Mouse (Mus musculus): ENCODE results near the gene Pithd1. TPM values are rescaled to one million over a fixed set of nuclear protein-coding genes. Genes with fewer than 3 reads are reported as not detected.

Pithd1 gene
- 10 to 100 TPM in 15 of 26 experiments, 1 to 10 TPM in 11; 1.5 to 33.8 (median 12.7) TPM for total RNA-seq (2018; cell fraction: chromatin; rRNA removed)
- 10 to 100 TPM in 21 of 26 experiments, 1 to 10 TPM in 5; 8.3 to 22.3 (median 13.6) TPM for total RNA-seq (2018; cell fraction: cytosol; rRNA removed)
- 10 to 100 TPM in 3 of 26 experiments, 1 to 10 TPM in 23; 1.3 to 18.9 (median 7.0) TPM for total RNA-seq (2018; cell fraction: nucleus; rRNA removed)
- 21.2 to 24.6 TPM (median 22.0 TPM) in 3 replicates for polyA plus RNA-seq (2018)

DNA sequence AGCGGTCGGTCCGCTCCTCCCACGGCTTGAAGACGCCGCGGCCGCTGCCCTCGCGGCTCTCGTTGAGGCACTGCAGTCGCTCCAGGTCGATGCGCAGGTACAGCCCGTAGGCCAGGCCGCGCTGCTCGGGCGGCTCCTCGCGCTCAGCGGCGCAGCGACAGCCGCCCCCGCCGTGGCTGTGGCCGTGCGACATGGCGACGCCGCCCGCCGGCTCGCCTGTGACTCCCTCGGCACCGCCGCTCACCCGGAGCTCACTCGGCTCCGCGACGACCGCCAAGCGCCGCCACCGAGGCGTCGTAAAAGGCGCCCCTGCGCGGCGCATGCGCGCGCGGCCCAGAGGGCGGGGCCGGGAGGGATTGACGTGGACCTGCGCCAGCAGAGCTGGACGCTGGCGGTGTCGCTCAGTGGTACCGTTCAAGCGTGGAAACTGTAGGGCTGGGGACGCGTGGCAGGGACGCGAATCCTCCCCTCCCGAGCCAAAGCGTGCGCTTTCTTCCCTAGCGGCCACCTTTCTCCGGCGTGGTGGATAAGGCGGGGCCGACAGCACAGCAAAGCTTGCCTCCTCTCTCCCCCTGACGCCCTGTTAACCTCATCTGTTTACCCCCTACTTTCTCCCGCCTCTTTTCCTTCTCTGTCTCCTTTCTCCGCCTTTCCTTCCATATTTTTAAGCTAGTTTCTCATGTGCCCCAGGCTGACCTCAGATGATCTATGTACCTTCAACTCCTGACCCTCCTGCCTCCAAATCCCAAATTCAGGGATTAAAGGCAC is at the start of gene Pithd1:
Gene Pithd1, minus strand, starts transcription at position 322 of the 768 bp plus-strand sequence.
- peaks cover 13% of the 10 kb centered on the region; the same call in 1 of the 2 replicates for H3K79me2 ChIP-seq (ENCODE audit: inconsistent target)
- H3K27ac ChIP-seq: peak within 1 kb of the TSS; percentile 60
- H3K36me3 ChIP-seq (ENCODE audit: inconsistent target): no peaks in the 10 kb centered on the region
- WGBS (ENCODE audit: missing documents): under 1% methylated on average over 74 of the region's 81 CpGs
- H3K4me3 ChIP-seq (ENCODE audit: inconsistent target): peak within 1 kb of the TSS; percentile 67

DNA sequence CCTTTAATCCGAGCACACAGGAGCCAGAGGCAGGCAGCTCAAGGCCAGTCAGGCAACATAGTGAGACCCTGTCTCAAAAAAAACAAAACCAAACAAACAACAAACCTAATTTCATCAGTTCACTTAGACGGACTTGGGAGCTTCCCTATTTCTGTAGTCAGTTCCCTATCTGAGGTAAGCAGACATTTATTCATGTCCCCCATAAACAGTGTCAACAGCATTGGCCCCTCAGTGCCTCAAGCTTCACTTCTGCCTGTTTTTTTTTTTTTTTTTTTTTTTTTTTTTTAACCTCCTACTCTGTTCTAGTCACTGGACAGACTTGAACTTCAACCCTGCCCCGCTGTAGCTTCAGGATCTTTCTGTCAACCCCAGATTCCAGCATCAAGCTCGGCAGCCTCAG is 48.0 kb upstream of the Pithd1 start:
- Histone ChIP-seq H3K4me3 (ENCODE audit: inconsistent target) (no peak overlapping the region), H3K27ac (peak overlapping the region; percentile 34), H3K36me3 (ENCODE audit: inconsistent target) (no peaks in the 10 kb centered on the region), H3K79me2 (ENCODE audit: inconsistent target) (no peaks in the 10 kb centered on the region)
- 33% methylated on average over 4 of the region's 4 CpGs for WGBS (ENCODE audit: missing documents)

DNA sequence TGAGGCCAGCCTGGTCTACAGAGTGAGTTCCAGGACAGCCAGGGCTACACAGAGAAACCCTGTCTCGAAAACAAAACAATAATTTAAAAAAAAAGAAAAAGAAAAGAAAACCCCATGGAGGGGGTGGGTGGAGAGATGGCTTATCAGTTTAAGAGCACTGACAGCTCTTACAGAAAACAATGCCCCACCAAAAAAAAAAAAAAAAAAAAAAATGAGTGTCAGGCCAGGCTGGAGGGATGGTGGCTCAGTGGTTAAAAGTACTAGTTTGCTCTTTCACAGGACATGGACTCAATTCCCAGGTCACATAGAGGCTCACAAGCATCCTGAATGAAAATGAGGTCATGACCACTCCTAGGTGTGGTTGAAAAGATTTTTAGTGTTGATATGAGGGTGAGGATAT is 46.2 kb upstream of the Pithd1 start:
- Histone ChIP-seq H3K27ac (no peak overlapping the region), H3K36me3 (ENCODE audit: inconsistent target) (no peaks in the 10 kb centered on the region), H3K4me3 (ENCODE audit: inconsistent target) (no peak overlapping the region), H3K79me2 (ENCODE audit: inconsistent target) (no peaks in the 10 kb centered on the region)
- no CpG with 5 or more reads among the region's 1 CpGs for WGBS (ENCODE audit: missing documents)

DNA sequence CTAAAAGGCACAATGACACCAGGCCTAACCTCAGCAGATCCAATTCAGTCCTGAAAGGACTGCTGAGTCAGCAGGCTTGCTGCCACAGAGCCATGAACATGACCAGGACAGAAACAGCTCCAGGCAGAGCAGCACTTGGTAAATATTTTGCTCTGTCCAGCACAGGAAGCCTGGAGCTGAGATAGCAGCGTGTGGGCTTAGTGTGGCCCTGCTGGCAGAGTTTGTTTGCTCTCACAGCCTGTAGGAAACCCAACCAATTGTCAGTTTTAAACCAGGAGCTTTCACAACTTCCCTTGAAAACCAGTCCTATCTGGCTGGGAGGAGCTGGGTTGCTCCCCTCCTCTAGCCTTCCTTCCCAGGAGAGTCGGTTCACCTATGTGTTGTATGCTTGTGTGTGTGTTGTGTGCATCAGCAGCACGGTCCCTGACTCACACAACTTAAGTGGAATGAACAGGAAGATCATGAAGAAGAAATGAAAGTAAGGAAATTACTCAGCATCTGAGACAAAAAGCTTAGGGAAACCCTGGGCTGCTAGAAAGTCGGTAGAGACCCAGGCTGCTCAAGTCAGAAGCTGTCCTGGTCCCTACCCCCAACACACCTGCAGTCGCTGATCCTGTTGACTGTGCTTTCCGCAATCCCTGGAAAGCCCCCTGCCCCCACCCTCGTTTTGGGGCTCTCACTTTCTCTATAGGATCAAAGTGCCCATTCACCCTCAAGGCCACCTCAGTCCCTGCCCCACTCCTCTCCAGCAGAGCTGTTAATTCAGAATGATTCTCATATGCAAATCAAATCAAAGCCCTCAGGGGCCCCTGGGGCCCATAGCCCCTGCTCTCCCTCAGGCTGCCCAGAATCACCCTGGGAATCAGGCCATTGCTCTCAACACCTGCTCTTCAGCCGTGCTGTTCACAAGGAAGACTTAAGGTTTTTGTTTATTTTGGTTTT is 44.2 kb upstream of the Pithd1 start:
- 6% methylated on average over 8 of the region's 8 CpGs for WGBS (ENCODE audit: missing documents)
- no peak overlapping the region; the same call in 1 of the 2 replicates for H3K4me3 ChIP-seq (ENCODE audit: inconsistent target)
- peak overlapping the region; percentile 87 for H3K27ac ChIP-seq
- H3K36me3 ChIP-seq (ENCODE audit: inconsistent target): no peaks in the 10 kb centered on the region
- no peaks in the 10 kb centered on the region for H3K79me2 ChIP-seq (ENCODE audit: inconsistent target)

DNA sequence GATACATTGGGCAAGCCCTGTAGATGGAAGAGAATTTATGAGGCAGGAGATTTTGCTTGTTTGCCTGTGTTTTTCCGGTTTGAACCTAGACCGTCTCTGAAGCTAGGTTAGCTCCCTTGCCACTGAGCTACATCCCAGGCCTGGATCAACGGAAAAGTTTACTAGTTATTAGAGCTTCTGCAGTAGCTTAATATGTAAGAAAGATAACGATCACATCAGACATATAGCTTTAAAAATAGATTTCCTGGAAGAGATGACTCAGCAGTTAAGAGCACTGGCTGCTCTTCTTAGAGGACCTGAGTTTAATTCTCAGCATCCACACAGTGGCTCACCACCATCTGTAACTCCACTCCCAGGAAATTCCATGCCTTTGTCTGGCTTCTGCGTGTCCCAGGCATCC is 41.6 kb upstream of the Pithd1 start:
- Histone ChIP-seq H3K27ac (peak overlapping the region; percentile 87), H3K36me3 (ENCODE audit: inconsistent target) (no peaks in the 10 kb centered on the region), H3K79me2 (ENCODE audit: inconsistent target) (no peaks in the 10 kb centered on the region), H3K4me3 (ENCODE audit: inconsistent target) (no peak overlapping the region)
- 11% methylated on average over 5 of the region's 5 CpGs for WGBS (ENCODE audit: missing documents)

DNA sequence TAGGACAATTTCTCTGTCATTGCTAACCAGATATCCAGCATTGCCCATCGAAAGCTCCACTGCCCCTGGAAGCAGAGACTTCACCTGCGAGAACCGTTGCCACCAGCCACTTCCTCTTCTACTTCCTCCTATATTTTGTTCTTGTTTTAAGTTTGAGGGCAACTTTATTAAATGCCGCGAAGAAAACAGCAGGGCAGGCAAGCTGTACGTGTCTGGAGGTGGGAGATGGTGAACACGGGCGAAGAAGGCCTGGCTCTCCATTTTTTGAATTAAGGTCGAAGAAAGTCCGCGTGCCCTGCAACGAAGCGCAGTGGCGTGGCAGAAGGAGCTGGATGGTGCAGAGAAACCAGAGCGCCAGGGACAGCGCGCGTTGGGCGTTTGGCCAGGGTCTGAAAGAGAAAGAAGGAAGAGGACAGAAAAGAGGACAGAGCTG is 41.1 kb upstream of the Pithd1 start:
- 6% methylated on average over 19 of the region's 19 CpGs for WGBS (ENCODE audit: missing documents)
- H3K4me3 ChIP-seq (ENCODE audit: inconsistent target): no peak overlapping the region

DNA sequence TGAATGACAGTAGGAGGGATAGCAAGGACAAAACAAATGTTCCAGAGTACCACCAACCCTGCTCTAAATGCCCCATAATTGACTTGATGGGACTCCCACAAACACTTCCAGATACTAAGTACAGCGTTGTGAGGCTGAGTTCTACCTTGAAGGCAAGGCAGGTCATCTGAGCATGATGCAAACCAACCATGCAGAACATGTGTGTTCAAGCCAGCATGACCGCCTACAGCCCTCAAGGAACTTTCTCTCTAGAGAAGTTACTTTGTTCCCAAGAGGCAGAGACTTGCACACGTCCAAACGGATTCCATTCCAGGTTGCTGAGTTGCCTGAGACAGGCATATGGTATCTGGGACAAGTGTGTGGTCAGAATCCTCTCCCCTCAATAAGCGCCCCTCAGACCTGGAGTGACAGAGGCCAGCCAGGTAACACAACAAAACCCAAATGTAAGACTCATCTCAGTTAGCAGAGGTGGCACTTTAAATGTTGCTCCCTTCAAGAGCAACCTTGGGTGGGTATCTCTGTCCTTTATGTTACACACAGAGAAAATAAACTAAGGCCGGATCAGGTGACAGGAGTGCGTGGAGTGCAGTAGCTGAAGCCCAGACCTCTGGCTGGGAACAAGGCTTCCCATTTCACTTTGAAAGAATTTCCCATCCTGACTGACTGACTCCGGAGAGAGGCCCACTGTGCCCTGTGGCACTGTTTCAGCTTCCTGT is 40.5 kb upstream of the Pithd1 start:
- no peaks in the 10 kb centered on the region for H3K79me2 ChIP-seq (ENCODE audit: inconsistent target)
- H3K27ac ChIP-seq: peak overlapping the region; percentile 87
- 63% methylated on average over 8 of the region's 8 CpGs for WGBS (ENCODE audit: missing documents)
- H3K36me3 ChIP-seq (ENCODE audit: inconsistent target): no peaks in the 10 kb centered on the region
- no peak overlapping the region for H3K4me3 ChIP-seq (ENCODE audit: inconsistent target)

More for the DNA sequence above, 41.1 kb upstream of the Pithd1 start:
- peak overlapping the region; percentile 87 for H3K27ac ChIP-seq
- H3K79me2 ChIP-seq (ENCODE audit: inconsistent target): no peaks in the 10 kb centered on the region
- no peaks in the 10 kb centered on the region for H3K36me3 ChIP-seq (ENCODE audit: inconsistent target)

DNA sequence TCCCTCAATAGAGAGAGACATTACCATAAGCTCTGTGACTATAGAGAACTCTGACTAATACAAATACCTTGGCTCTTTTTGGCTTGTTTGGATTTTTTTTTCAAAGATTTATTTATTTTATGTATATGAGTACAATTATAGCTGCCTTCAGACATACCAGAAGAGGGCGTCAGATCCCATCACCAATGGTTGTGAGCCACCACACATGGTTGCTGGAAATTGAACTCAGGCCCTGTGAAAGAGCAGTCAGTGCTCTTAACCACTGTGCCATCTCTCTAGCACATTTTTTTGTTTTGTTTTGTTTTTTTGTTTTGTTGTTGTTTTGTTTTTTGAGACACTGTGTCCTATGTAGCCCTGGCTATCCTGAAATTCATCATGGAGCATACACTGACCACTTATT is 38.3 kb upstream of the Pithd1 start:
- 100% methylated on average over 1 of the region's 1 CpGs for WGBS (ENCODE audit: missing documents)

DNA sequence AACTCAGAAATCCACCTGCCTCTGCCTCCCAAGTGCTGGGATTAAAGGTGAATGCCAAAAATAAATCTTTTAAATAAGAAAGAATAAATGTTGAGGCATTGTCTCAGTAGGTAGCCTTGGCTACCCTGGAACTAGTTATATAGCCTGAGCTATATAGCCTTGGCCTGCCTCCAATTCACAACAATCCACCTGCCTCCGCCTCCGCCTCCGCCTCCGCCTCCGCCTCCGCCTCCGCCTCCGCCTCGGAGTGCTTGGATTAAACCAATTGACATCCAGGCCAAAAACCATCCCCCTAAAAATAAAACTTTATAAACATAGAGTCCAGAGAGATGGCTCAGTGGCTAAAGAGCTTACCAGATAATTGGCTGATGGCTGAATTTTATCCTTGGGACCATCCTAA is 35.9 kb upstream of the Pithd1 start:
- H3K4me3 ChIP-seq (ENCODE audit: inconsistent target): no peak overlapping the region
- H3K27ac ChIP-seq: no peak overlapping the region
- no peaks in the 10 kb centered on the region for H3K36me3 ChIP-seq (ENCODE audit: inconsistent target)
- peaks cover 32% of the 10 kb centered on the region for H3K79me2 ChIP-seq (ENCODE audit: inconsistent target)
- WGBS (ENCODE audit: missing documents): 95% methylated on average over 9 of the region's 9 CpGs

More for the DNA sequence above, 38.3 kb upstream of the Pithd1 start:
- H3K27ac ChIP-seq: no peak overlapping the region
- no peaks in the 10 kb centered on the region for H3K36me3 ChIP-seq (ENCODE audit: inconsistent target)
- H3K4me3 ChIP-seq (ENCODE audit: inconsistent target): no peak overlapping the region
- peaks cover 8% of the 10 kb centered on the region for H3K79me2 ChIP-seq (ENCODE audit: inconsistent target)

DNA sequence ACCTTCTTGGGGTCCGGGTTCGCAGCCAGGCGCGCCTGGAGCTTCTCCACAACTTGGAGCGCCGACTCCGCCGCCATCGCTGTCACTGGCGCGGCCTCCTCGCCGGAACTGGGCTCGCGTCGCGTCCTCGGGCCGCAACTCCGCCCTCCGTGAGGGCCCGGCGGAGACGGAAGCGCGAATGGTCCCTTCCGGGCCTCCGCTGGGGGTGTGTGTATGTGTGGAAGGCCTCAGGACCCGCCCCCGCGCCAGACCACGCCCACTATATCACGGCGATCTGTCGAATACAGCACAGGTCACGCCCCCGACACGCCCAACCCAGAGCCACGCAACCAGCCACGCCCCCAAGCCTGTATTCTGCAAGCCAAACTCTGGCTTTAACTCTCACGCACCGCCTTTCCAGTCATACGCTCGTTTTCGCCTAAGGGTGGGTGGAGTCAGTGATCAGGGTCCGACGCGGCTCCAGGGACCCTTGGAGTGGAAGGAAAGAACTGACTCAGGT is 34.5 kb upstream of the Pithd1 start, which contains the start of gene Eloa:
Gene Eloa, minus strand, starts transcription at position 215 of the 499 bp plus-strand sequence.
- H3K4me3 ChIP-seq (ENCODE audit: inconsistent target): peak within 1 kb of the TSS; percentile 89
- H3K36me3 ChIP-seq (ENCODE audit: inconsistent target): no peaks in the 10 kb centered on the region
- H3K79me2 ChIP-seq (ENCODE audit: inconsistent target): peaks cover 46% of the 10 kb centered on the region
- peak within 1 kb of the TSS; percentile 83 for H3K27ac ChIP-seq
- WGBS (ENCODE audit: missing documents): 2% methylated on average over 40 of the region's 48 CpGs

DNA sequence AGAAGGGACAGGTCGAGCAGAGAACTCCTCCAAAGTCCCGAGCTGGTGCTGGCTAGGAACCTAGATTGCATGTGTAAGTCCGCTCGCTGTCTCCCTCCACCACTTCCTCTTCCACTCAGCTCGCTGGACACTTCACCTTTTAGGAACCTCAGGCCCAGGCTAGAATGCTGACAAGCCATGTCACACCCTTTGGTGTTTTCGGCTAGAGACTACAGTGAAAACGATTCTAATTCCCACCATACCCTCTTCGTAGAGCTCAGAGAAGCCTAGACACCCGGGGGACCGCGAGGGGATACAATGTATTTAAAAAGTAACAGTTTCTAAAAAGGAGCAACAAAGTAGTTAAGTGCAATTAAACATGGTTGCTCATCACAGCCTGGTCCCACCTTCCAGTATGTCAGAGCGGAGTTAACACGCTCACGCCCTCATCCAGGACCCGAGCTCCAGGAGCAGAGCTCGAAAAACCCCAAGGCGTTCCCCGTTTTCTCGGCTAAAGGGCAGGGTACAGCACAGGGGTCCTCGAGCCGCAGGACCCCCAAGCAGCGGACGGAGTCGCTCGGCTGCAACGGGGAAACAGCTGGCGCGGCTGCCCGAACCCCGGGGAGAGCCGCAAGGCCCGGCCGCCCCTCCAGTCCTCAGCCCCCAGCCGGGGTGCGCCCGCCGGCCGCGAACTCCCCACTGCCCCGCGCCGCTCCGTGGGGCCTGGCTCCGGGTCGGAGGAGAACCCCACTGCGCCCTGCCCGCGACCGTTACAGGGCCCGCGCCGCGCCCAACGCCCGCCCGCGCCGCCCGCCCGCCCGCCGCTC is 33.9 kb upstream of the Pithd1 start:
- peak overlapping the region; percentile 89 for H3K4me3 ChIP-seq (ENCODE audit: inconsistent target)
- H3K27ac ChIP-seq: peak overlapping the region; percentile 83
- peaks cover 52% of the 10 kb centered on the region for H3K79me2 ChIP-seq (ENCODE audit: inconsistent target)
- WGBS (ENCODE audit: missing documents): under 1% methylated on average over 55 of the region's 62 CpGs
- no peaks in the 10 kb centered on the region for H3K36me3 ChIP-seq (ENCODE audit: inconsistent target)

DNA sequence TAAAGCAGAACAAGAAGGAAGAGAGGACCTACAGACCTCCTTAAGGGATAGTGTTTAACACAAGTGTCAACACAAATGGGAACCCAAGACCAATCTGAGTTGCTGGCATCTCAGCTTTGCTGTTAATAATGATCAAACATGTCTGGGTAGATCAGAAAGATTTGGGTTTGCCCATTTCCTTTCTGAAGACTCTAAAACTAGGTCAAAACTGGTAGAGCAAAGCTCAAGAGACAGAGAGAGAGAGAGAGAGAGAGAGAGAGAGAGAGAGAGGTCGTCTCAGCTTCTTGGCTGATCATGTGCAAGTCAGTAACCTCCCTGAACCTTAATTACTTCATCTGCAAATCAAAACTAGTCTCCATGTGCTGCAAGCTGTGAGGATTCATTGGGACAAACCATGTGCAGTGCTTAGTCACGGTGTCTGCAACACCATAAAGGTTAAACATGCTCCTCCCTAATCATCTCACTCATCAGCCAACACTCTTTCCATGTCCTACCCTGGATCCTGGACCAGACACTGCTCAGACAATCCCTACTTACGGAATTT is 29.1 kb upstream of the Pithd1 start:
- H3K36me3 ChIP-seq (ENCODE audit: inconsistent target): peaks cover 32% of the 10 kb centered on the region
- H3K27ac ChIP-seq: no peak overlapping the region
- 89% methylated on average over 3 of the region's 3 CpGs for WGBS (ENCODE audit: missing documents)
- H3K79me2 ChIP-seq (ENCODE audit: inconsistent target): peaks cover 100% of the 10 kb centered on the region
- no peak overlapping the region for H3K4me3 ChIP-seq (ENCODE audit: inconsistent target)

DNA sequence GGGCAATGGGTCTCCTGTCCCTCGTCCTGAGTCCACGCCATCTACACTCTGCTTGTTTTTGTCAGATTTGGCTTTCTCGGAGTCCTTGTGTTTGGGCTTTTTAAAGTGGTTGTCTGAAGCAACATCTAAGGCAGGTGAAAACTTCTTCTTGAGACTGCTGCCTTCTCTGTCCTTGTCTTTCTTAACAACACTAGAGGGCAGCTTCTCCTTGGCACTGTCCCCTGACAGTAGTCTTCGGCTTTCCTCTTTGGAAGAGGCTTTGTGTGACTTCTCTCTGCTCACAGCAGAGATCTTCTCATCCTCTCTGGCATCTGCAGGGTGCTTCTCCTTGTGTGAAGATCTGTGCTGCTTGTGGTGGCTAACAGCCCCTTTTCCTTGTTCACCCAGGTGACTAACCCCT is 23.5 kb upstream of the Pithd1 start:
- peaks cover 81% of the 10 kb centered on the region for H3K36me3 ChIP-seq (ENCODE audit: inconsistent target)
- 92% methylated on average over 4 of the region's 4 CpGs for WGBS (ENCODE audit: missing documents)
- H3K27ac ChIP-seq: no peak overlapping the region
- H3K79me2 ChIP-seq (ENCODE audit: inconsistent target): peaks cover 61% of the 10 kb centered on the region
- no peak overlapping the region for H3K4me3 ChIP-seq (ENCODE audit: inconsistent target)

Measured in macrophage (primary cell).